Mouse (Mus musculus) retina, postnatal 1 day (tissue): Measurements from ENCODE around the gene Braf.
A peak's percentile ranks its signal among the peaks of the same experiment; 100 is the strongest.
"Not testable (repeated sequence)": the region's sequence is repeated elsewhere in the genome, so short reads cannot be mapped to it uniquely, and the experiment has no call there.

Source experiments
- DNase-seq: peaks from one replicate; pipeline ENCODE4 v3.0.0-alpha.2; 2012

The Braf gene

GRCm38 (mm10) chr6:39724866-39725711, at the start of gene Braf:
Gene Braf, minus strand, starts transcription at chr6:39725463.
- peak; percentile 95 for DNase-seq

- DNase-seq: no peak
Observed at GRCm38 (mm10) chr6:39775029-39775428, 49.8 kb upstream of the Braf start.

- DNase-seq: no peak
Observed at GRCm38 (mm10) chr6:39757229-39757628, 32.0 kb upstream of the Braf start.

GRCm38 (mm10) chr6:39749881-39750280, 24.6 kb upstream of the Braf start:
- DNase-seq: peak; percentile 22

- peak; percentile 58 for DNase-seq
Observed at GRCm38 (mm10) chr6:39747094-39747493, 21.8 kb upstream of the Braf start.

GRCm38 (mm10) chr6:39745456-39745855, 20.2 kb upstream of the Braf start:
- no peak for DNase-seq

- not testable (repeated sequence) for DNase-seq
Observed at GRCm38 (mm10) chr6:39739698-39740097, 14.4 kb upstream of the Braf start.

GRCm38 (mm10) chr6:39728095-39728494, 2.8 kb upstream of the Braf start:
- DNase-seq: no peak

GRCm38 (mm10) chr6:39726149-39726548, 886 bp upstream of the Braf start:
- DNase-seq: no peak

GRCm38 (mm10) chr6:39724542-39724865, 759 bp downstream of the Braf start:
- DNase-seq: no peak

- DNase-seq: peak; percentile 20
Observed at GRCm38 (mm10) chr6:39724071-39724470, 1.2 kb downstream of the Braf start.

- no peak for DNase-seq
Observed at GRCm38 (mm10) chr6:39718567-39718966, 6.7 kb downstream of the Braf start.

- DNase-seq: no peak
Observed at GRCm38 (mm10) chr6:39717049-39717448, 8.2 kb downstream of the Braf start.

- DNase-seq: no peak
Observed at GRCm38 (mm10) chr6:39714341-39714740, 10.9 kb downstream of the Braf start.

GRCm38 (mm10) chr6:39713399-39713798, 11.9 kb downstream of the Braf start:
- no peak for DNase-seq

GRCm38 (mm10) chr6:39705625-39706024, 19.6 kb downstream of the Braf start:
- no peak for DNase-seq

GRCm38 (mm10) chr6:39693126-39693525, 32.1 kb downstream of the Braf start:
- DNase-seq: no peak

- DNase-seq: not testable (repeated sequence)
Observed at GRCm38 (mm10) chr6:39686839-39687238, 38.4 kb downstream of the Braf start.

- DNase-seq: no peak
Observed at GRCm38 (mm10) chr6:39681795-39682194, 43.5 kb downstream of the Braf start.

- no peak for DNase-seq
Observed at GRCm38 (mm10) chr6:39680524-39680923, 44.7 kb downstream of the Braf start.

GRCm38 (mm10) chr6:39678241-39678640, 47.0 kb downstream of the Braf start:
- no peak for DNase-seq

- DNase-seq: no peak
Observed at GRCm38 (mm10) chr6:39675081-39675480, 50.2 kb downstream of the Braf start.

- DNase-seq: no peak
Observed at GRCm38 (mm10) chr6:39611296-39611695, 114.0 kb downstream of the Braf start.

GRCm38 (mm10) chr6:39610207-39610606, 115.1 kb downstream of the Braf start:
- peak; percentile 6 for DNase-seq

GRCm38 (mm10) chr6:39607365-39607764, 117.9 kb downstream of the Braf start:
- no peak for DNase-seq
